Mouse (Mus musculus) brain, embryonic 14.5 days (tissue): ENCODE measurements around the gene Gbp9.
"Not testable (repeated sequence)": the region's sequence is repeated elsewhere in the genome, so short reads cannot be mapped to it uniquely, and the experiment has no call there.

ENCODE experiments used
- CTCF ChIP-seq: fragments of 200-500 bp; IDR thresholded peaks from 2 replicates; pipeline ENCODE4 v1.5.1; 2012; ENCODE audit warnings: inconsistent platforms, mild to moderate bottlenecking, moderate library complexity, borderline replicate concordance; ENCODE audit not compliant: insufficient read depth, insufficient read length; ENCODE audit errors: extremely low read depth
- POLR2A ChIP-seq: fragments of 200-500 bp; IDR thresholded peaks from 2 replicates; pipeline ENCODE4 v1.6.1; 2012; ENCODE audit warnings: mild to moderate bottlenecking, inconsistent platforms, borderline replicate concordance; ENCODE audit not compliant: poor library complexity, insufficient read depth, insufficient read length, severe bottlenecking; ENCODE audit errors: extremely low read depth

- not testable (repeated sequence) for TF ChIP-seq POLR2A, CTCF
These were observed 2.5 kb downstream of the Gbp9 start for GRCm38 (mm10) chr5:105136706-105137304.
